Mouse (Mus musculus): Measurements from ENCODE around the gene Cela2a.

GRCm38 (mm10) chr4:141769501-141770160, 56.3 kb downstream of the Cela2a start:
- TF ChIP-seq POLR2A (IDR thresholded peaks at IDR 0.05; ENCODE audit: borderline replicate concordance, insufficient read depth, low read length) (no peak), CTCF (IDR thresholded peaks at IDR 0.05; ENCODE audit: borderline replicate concordance, insufficient read depth, low read depth, low read length) (no peak)

Data from cerebellum, adult 2 months (tissue).